Mouse (Mus musculus): ENCODE data around the gene Hist2h2ab. TPM values are rescaled to one million over a fixed set of nuclear protein-coding genes. Genes with fewer than 3 reads are reported as not detected.
A peak's percentile ranks its signal among the peaks of the same experiment; 100 is the strongest.
"Not testable (repeated sequence)": the region's sequence is repeated elsewhere in the genome, so short reads cannot be mapped to it uniquely, and the experiment has no call there.

Hist2h2ab gene
- polyA plus RNA-seq, 1 experiment from 2014 or later, result not detected

DNA sequence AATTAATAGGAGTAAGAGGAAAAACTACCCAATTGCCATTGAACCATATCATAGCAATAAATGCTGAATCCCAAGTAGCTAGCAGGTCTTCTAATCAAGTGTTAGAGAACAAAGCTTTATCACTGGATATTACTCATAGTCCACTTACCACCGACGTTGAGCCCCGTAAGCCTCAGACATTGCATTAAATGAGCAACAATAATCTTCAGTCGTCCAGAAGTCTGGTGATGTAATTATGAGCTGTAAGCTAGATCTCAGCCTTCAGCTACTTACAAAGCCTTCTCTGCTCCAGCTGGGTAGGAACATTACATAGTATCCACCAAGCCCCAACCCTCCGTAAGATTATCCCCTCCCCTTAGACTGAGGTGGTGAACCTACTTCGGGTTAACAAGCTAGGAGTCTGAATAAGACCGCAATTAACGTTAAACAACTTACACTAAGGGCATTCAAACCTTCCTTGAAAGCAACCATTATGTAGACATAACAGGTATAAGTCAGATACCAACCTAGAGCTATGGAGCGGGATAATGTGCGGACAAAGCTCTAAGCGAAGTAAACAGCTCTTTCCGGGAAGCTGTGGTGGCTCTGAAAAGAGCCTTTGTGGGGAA is 18.3 kb downstream of the Hist2h2ab start:
- H3K9ac ChIP-seq (ENCODE audit: low read length), result peak overlapping the region; percentile 43
- peak overlapping the region; percentile 8; the same call in 1 of the 2 replicates for H3K27ac ChIP-seq (replicated peaks)
- DNase-seq (ENCODE audit: low spot score) (no peak), ATAC-seq (ENCODE audit: low FRiP score, low TSS enrichment) (no peak)
- WGBS, result 1% methylated on average over 12 of the region's 12 CpGs
- peak overlapping the region; percentile 40 for H3K4me2 ChIP-seq (replicated peaks; ENCODE audit: low read depth)
- H3K27me3 ChIP-seq (ENCODE audit: control insufficient read depth, insufficient read depth, low read length), result no peaks in the 10 kb centered on the region
- no peak for TF ChIP-seq EP300 (optimal IDR thresholded peaks at IDR 0.05)
- TF ChIP-seq CTCF (IDR thresholded peaks at IDR 0.05; ENCODE audit: low read depth), result no peak
- no peaks in the 10 kb centered on the region for H3K4me1 ChIP-seq (replicated peaks; ENCODE audit: control insufficient read depth, insufficient read depth)
- H3K4me3 ChIP-seq (ENCODE audit: low read depth, low read length), result peak overlapping the region; percentile 30
- H3K9me3 ChIP-seq (ENCODE audit: control insufficient read depth, low read length), result no peaks in the 10 kb centered on the region
- H3K36me3 ChIP-seq (ENCODE audit: control insufficient read depth, insufficient read depth, low read length), result no peaks in the 10 kb centered on the region

DNA sequence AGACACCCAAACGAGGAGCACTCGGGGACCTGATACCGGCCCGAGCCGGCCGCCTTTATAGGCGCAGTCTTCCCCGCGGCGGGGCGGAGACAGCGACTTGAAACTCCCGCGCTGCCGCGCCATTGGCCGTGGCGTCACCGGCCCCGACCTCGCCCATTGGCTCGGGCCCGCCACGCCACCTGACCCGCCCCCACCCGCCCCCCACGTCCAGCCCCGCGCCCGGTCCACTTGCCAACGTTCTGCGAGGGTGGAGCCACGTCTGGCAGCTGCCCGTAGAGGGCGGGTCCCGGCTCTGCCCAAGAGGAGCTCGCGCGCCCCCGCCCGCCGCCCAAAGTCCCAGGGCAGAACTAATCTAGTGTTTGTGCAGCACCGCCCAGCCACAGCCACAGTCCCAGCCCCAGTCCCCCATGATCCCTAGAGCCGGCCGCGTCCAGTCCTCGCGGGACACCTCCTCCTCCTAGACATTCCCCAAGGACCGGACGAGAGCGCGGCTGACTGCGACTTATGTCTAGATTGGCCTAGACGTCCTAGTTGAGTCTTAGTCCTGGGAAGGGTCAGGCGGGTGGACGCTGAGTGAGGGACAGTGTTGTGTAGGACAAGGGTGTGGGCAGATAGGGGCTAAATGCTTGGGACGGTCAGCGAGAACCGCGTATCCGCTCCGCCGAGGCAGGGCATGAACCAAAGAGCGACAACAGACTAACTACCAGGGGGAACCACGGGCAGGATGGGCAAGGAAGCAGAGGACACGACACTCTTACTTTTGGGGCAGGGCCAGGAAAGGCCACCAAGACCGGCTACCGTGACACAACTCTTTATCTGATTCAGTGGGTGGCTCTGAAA is 19.5 kb downstream of the Hist2h2ab start, which contains the start of gene Hist2h3c2:
Gene Hist2h3c2, minus strand, starts transcription at position 174 of the 840 bp plus-strand sequence.
- H3K4me2 ChIP-seq (replicated peaks; ENCODE audit: low read depth), result peak within 1 kb of the TSS; percentile 40
- peak within 1 kb of the TSS; percentile 30 for H3K4me3 ChIP-seq (ENCODE audit: low read depth, low read length)
- peak within 1 kb of the TSS; percentile 65; the same call in 1 of the 2 replicates for H3K27ac ChIP-seq (replicated peaks)
- not testable (repeated sequence) for DNase-seq (ENCODE audit: low spot score); H3K9me3 ChIP-seq (ENCODE audit: control insufficient read depth, low read length); H3K4me1 ChIP-seq (replicated peaks; ENCODE audit: control insufficient read depth, insufficient read depth); H3K36me3 ChIP-seq (ENCODE audit: control insufficient read depth, insufficient read depth, low read length); H3K27me3 ChIP-seq (ENCODE audit: control insufficient read depth, insufficient read depth, low read length)
- peak; percentile 94 for ATAC-seq (ENCODE audit: low FRiP score, low TSS enrichment)
- WGBS, result 0% methylated on average over 6 of the region's 68 CpGs
- peak within 1 kb of the TSS; percentile 43 for H3K9ac ChIP-seq (ENCODE audit: low read length)

DNA sequence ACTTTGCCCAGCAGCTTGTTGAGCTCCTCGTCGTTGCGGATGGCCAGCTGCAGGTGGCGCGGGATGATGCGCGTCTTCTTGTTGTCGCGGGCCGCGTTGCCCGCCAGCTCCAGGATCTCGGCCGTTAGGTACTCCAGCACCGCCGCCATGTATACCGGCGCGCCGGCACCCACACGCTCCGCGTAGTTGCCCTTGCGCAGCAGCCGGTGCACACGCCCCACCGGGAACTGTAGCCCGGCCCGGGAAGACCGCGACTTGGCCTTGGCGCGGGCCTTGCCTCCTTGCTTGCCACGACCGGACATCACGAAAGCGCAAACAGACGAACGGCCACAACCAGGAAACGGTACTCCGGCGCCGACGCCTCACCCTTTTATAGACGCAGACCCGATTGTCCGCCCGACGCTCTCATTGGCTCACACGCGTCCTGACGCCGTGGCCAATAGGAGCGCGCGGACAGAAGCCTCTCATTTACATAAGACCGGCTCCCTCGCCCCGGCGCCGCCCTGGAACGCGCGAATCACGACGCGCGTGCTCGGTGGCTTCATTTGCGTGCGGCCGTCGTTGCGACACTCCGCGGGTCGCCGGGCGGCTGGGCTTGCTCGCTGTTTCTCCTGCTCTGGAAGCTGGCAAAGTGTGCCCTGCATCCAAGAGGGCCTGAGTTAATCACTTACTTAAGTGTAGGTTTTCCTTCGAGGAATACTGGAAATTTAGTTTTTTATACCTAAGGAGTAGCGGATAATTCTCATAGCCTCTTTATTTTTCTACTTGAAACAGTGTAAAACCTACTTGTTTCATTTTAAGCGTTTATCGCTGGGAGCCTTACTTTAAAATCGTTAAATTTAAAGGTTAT is 20.5 kb downstream of the Hist2h2ab start, which contains the start of gene Hist2h2aa2:
Gene Hist2h2aa2, minus strand, starts transcription at position 328 of the 850 bp plus-strand sequence.
- Histone ChIP-seq H3K9ac (ENCODE audit: low read length) (0 out of 2 replicates have a peak within 1 kb of the TSS, but pooled peaks have one; percentile 35), H3K27ac (replicated peaks) (peak within 1 kb of the TSS; percentile 65), H3K4me3 (ENCODE audit: low read depth, low read length) (peak within 1 kb of the TSS; percentile 27), H3K4me2 (replicated peaks; ENCODE audit: low read depth) (peak within 1 kb of the TSS; percentile 30)
- not testable (repeated sequence) for H3K36me3 ChIP-seq (ENCODE audit: control insufficient read depth, insufficient read depth, low read length); H3K4me1 ChIP-seq (replicated peaks; ENCODE audit: control insufficient read depth, insufficient read depth); H3K9me3 ChIP-seq (ENCODE audit: control insufficient read depth, low read length); H3K27me3 ChIP-seq (ENCODE audit: control insufficient read depth, insufficient read depth, low read length)
- 5% methylated on average over 19 of the region's 85 CpGs for WGBS
- ATAC-seq (ENCODE audit: low FRiP score, low TSS enrichment) (peak; percentile 87), DNase-seq (ENCODE audit: low spot score) (peak; percentile 76)

DNA sequence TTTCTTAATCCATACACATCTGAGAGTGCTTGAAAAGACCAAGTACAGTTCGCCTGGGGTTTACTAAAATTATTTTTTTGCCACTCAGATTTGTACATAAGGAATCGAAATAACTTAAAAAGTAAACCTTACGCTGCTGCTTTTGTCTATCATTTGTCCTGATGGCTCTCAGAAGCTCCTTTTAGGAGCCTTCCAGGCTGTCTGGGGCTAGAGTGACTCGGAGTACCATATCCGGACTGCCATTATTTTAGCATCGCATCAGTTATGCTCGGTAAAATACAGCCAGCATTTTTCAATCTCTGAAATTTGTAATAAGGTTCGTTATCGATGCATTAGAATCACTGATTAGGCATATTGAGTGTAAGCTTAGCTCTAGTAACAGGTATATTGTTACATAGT is 21.1 kb downstream of the Hist2h2ab start:
- DNase-seq (ENCODE audit: low spot score) (no peak), ATAC-seq (ENCODE audit: low FRiP score, low TSS enrichment) (no peak)
- Histone ChIP-seq H3K36me3 (ENCODE audit: control insufficient read depth, insufficient read depth, low read length) (no peaks in the 10 kb centered on the region), H3K27me3 (ENCODE audit: control insufficient read depth, insufficient read depth, low read length) (no peaks in the 10 kb centered on the region), H3K27ac (replicated peaks) (peak overlapping the region; percentile 59), H3K4me1 (replicated peaks; ENCODE audit: control insufficient read depth, insufficient read depth) (0 out of 2 replicates have a peak, but pooled peaks cover 3% of the 10 kb centered on the region), H3K9me3 (ENCODE audit: control insufficient read depth, low read length) (no peaks in the 10 kb centered on the region), H3K4me2 (replicated peaks; ENCODE audit: low read depth) (peak overlapping the region; percentile 30), H3K9ac (ENCODE audit: low read length) (0 out of 2 replicates have a peak overlapping the region, but pooled peaks have one; percentile 35), H3K4me3 (ENCODE audit: low read depth, low read length) (peak overlapping the region; percentile 12)
- TF ChIP-seq CTCF (IDR thresholded peaks at IDR 0.05; ENCODE audit: low read depth) (no peak), EP300 (optimal IDR thresholded peaks at IDR 0.05) (no peak)
- WGBS, result 72% methylated on average over 9 of the region's 9 CpGs

DNA sequence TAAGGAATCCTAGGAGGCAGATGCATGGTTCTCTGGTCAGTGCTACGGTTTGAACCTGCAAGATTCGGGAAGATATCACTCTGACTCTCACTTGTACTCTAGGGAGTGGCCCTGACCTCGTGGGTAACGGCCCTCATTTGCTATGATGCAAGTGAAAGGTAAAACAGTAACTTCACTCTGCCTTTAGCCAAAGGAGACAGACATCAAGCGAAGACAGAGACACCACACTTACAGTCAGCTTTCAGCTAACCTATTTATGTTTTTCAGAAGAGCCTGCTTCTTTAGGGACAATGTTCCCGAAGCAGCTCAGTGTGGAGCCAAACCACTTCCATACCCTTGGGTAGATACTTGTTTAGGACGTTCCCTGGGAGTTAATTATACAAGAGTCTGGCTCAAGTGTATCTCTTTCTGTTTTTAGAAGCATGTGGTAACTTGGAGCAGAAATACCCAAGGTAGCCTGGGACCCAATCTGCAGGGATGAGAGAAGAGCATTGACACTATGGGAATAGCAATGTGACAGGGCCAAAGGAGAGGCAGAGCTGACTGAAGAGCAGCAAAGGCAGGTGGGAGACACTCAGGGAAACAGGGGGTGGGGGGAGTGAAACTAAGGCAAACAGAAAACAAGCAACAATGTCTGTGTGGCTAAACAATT is 24.4 kb downstream of the Hist2h2ab start:
- Histone ChIP-seq H3K9ac (ENCODE audit: low read length) (peak overlapping the region; percentile 65), H3K4me3 (ENCODE audit: low read depth, low read length) (peak overlapping the region; percentile 46; the same call in 1 of the 2 replicates), H3K27me3 (ENCODE audit: control insufficient read depth, insufficient read depth, low read length) (no peaks in the 10 kb centered on the region), H3K4me2 (replicated peaks; ENCODE audit: low read depth) (peak overlapping the region; percentile 56), H3K9me3 (ENCODE audit: control insufficient read depth, low read length) (no peaks in the 10 kb centered on the region), H3K36me3 (ENCODE audit: control insufficient read depth, insufficient read depth, low read length) (no peaks in the 10 kb centered on the region), H3K4me1 (replicated peaks; ENCODE audit: control insufficient read depth, insufficient read depth) (0 out of 2 replicates have a peak, but pooled peaks cover 3% of the 10 kb centered on the region), H3K27ac (replicated peaks) (peak overlapping the region; percentile 92)
- WGBS, result 69% methylated on average over 7 of the region's 7 CpGs
- ATAC-seq (ENCODE audit: low FRiP score, low TSS enrichment) (no peak), DNase-seq (ENCODE audit: low spot score) (no peak)
- no peak for TF ChIP-seq CTCF (IDR thresholded peaks at IDR 0.05; ENCODE audit: low read depth)
- TF ChIP-seq EP300 (optimal IDR thresholded peaks at IDR 0.05), result no peak

DNA sequence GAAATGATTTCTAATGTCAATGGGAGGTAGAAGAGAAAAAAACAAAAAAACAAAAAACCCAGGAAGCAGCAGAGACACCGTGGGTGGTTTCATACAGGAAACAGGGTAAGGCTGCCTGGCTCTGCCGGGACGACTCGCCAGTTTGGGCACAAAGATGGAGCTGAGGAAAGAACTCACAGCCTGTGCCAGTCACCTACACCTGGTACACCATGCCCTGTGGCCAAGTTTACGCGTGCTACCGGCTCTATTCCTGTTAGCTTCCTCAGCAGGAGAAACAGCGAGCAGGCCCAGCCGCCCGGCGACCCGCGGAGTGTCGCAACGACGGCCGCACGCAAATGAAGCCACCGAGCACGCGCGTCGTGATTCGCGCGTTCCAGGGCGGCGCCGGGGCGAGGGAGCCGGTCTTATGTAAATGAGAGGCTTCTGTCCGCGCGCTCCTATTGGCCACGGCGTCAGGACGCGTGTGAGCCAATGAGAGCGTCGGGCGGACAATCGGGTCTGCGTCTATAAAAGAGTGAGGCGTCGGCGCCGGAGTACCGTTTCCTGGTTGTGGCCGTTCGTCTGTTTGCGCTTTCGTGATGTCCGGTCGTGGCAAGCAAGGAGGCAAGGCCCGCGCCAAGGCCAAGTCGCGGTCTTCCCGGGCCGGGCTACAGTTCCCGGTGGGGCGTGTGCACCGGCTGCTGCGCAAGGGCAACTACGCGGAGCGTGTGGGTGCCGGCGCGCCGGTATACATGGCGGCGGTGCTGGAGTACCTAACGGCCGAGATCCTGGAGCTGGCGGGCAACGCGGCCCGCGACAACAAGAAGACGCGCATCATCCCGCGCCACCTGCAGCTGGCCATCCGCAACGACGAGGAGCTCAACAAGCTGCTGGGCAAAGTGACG is 25.6 kb downstream of the Hist2h2ab start, which contains the start of gene Hist2h2aa1:
Gene Hist2h2aa1, plus strand, starts transcription at position 495 of the 884 bp plus-strand sequence.
- not testable (repeated sequence) for H3K36me3 ChIP-seq (ENCODE audit: control insufficient read depth, insufficient read depth, low read length); H3K27me3 ChIP-seq (ENCODE audit: control insufficient read depth, insufficient read depth, low read length); H3K9me3 ChIP-seq (ENCODE audit: control insufficient read depth, low read length); H3K4me1 ChIP-seq (replicated peaks; ENCODE audit: control insufficient read depth, insufficient read depth)
- DNase-seq (ENCODE audit: low spot score) (peak; percentile 81), ATAC-seq (ENCODE audit: low FRiP score, low TSS enrichment) (peak; percentile 90)
- Histone ChIP-seq H3K9ac (ENCODE audit: low read length) (peak within 1 kb of the TSS; percentile 65), H3K4me3 (ENCODE audit: low read depth, low read length) (peak within 1 kb of the TSS; percentile 46), H3K4me2 (replicated peaks; ENCODE audit: low read depth) (peak within 1 kb of the TSS; percentile 56), H3K27ac (replicated peaks) (peak within 1 kb of the TSS; percentile 92)
- WGBS, result 0% methylated on average over 25 of the region's 88 CpGs

DNA sequence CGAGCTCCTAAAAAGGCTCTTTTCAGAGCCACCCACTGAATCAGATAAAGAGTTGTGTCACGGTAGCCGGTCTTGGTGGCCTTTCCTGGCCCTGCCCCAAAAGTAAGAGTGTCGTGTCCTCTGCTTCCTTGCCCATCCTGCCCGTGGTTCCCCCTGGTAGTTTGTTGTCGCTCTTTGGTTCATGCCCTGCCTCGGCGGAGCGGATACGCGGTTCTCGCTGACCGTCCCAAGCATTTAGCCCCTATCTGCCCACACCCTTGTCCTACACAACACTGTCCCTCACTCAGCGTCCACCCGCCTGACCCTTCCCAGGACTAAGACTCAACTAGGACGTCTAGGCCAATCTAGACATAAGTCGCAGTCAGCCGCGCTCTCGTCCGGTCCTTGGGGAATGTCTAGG is 26.4 kb downstream of the Hist2h2ab start:
- not testable (repeated sequence) for H3K9ac ChIP-seq (ENCODE audit: low read length); H3K9me3 ChIP-seq (ENCODE audit: control insufficient read depth, low read length); H3K36me3 ChIP-seq (ENCODE audit: control insufficient read depth, insufficient read depth, low read length); H3K4me1 ChIP-seq (replicated peaks; ENCODE audit: control insufficient read depth, insufficient read depth); H3K4me2 ChIP-seq (replicated peaks; ENCODE audit: low read depth); DNase-seq (ENCODE audit: low spot score); H3K27ac ChIP-seq (replicated peaks); ATAC-seq (ENCODE audit: low FRiP score, low TSS enrichment); H3K27me3 ChIP-seq (ENCODE audit: control insufficient read depth, insufficient read depth, low read length)
- H3K4me3 ChIP-seq (ENCODE audit: low read depth, low read length), result peak overlapping the region; percentile 21; the same call in 1 of the 2 replicates
- WGBS, result 0% methylated on average over 10 of the region's 21 CpGs

All from stomach, postnatal 0 days (tissue).